Mouse (Mus musculus): Measurements from ENCODE around the gene Ces3b. TPM values are rescaled to one million over a fixed set of nuclear protein-coding genes. Genes with fewer than 3 reads are reported as not detected.
"Not testable (repeated sequence)": the region's sequence is repeated elsewhere in the genome, so short reads cannot be mapped to it uniquely, and the experiment has no call there.

Gene Ces3b
- not detected for total RNA-seq (2021)
- long read RNA-seq, experiment 1: 0 reads
- long read RNA-seq, experiment 2: 0 reads

GRCm38 (mm10) chr8:105083449-105084050 lies at the start of gene Ces3b:
TSS of gene Ces3b (plus strand) at chr8:105083753.
- no peak for DNase-seq (ENCODE audit: low spot score in 2 of 2)

DNA sequence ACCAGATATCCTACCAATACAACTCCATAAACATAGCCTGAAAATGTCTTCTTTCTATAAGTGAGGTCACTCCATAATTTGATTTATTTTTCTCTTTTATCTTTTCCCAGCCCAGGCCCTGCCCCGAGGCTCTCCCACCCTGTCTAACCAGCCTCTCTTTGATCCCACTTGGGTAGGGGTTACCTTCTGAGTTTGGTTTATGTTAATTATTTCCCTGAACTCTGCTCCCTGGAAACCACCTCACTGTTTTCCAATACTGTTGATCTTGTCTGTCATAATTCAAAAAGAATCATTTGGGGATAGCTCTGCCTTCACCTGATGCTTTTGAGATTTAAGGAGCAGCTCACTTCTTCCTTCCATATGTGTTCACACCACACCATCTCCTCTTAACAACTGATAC lies 40.0 kb upstream of the Ces3b start:
- no peak for DNase-seq (ENCODE audit: low spot score in 2 of 2)

DNA sequence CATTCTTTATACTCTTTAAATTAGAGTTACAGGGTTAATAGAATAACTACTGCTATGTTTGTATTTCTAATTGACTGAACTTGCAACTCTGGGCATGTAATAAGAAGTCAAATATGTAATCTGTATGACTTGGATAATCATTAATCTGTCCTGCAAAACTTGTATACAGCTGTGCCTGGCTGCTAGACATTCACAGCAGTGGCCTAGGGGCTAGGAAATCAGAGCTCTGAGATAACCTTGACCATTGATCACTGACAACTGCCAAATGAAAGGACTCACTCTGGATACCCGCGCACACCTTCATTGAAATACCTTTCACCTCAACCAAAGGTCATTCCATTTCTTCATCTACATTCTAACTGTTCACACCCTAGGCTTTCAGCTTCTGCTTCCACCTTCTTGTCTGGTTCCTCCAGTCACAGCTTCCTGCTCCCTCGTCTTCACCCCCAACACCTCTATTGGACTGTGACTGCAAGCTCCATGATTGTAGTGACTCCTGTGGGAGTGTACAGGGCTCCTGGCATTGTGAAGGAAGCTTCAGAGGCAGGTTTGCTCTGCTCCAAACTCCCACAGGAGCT lies 37.6 kb upstream of the Ces3b start:
- DNase-seq (ENCODE audit: low spot score in 2 of 2): no peak

DNA sequence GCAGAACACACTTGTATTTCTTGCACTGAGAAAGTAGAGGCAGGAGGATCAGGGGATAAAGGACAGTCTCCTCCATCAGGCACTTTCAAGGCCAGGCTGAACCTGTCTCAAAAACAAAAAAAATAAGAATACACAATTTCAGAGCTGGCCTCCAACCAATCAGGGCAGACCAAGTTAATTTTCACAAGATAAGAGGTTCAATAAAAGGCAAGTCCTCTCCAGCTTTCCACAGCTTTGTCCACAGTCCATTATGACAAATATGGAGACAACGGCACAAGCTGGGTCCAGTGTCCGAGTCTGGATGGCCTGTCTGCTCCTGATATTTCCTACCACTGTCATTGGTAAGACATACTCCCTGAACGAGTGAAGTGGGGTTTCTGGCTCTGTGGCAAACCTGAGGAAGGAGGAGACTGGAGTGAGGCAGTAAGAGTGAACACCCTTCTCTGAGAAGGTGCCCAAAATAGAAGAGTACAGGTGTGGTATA lies 35.1 kb upstream of the Ces3b start, which contains the start of gene Ces3a:
Gene Ces3a, plus strand, starts transcription at position 231 of the 484 bp plus-strand sequence.
- DNase-seq (ENCODE audit: low spot score in 2 of 2): no peak

GRCm38 (mm10) chr8:105056211-105056610 lies 27.3 kb upstream of the Ces3b start:
- no peak for DNase-seq (ENCODE audit: low spot score in 2 of 2)

- DNase-seq (ENCODE audit: low spot score in 2 of 2): no peak
Measured at GRCm38 (mm10) chr8:105060056-105060455, 23.5 kb upstream of the Ces3b start.

GRCm38 (mm10) chr8:105066761-105067160 lies 16.8 kb upstream of the Ces3b start:
- DNase-seq (ENCODE audit: low spot score in 2 of 2): peak in 1 of 2 experiments; percentile 2

GRCm38 (mm10) chr8:105067905-105068304 lies 15.6 kb upstream of the Ces3b start:
- not testable (repeated sequence) for DNase-seq (ENCODE audit: low spot score in 2 of 2)

GRCm38 (mm10) chr8:105068971-105069370 lies 14.6 kb upstream of the Ces3b start:
- DNase-seq (ENCODE audit: low spot score in 2 of 2): no peak

DNA sequence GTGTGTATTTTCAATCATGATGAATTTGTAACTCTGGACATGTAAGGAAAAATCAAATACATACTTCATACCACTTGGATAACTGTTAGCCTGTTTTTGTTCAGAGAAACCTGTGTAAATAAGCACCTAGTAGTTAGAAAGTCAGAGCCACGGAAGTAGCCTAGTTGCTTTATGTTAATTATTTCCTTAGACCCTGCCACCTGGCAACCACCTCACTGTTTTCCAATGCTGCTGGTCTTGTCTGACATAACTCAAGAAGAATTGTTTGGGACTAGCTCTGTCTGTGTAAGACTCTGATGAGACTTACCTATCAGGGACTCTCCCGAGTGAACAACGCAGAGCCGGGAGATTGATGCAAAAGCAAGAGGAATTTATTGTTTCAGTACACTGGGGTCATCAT lies 7.0 kb upstream of the Ces3b start:
- DNase-seq (ENCODE audit: low spot score in 2 of 2): no peak

GRCm38 (mm10) chr8:105077071-105077470 lies 6.5 kb upstream of the Ces3b start:
- DNase-seq (ENCODE audit: low spot score in 2 of 2): no peak

DNA sequence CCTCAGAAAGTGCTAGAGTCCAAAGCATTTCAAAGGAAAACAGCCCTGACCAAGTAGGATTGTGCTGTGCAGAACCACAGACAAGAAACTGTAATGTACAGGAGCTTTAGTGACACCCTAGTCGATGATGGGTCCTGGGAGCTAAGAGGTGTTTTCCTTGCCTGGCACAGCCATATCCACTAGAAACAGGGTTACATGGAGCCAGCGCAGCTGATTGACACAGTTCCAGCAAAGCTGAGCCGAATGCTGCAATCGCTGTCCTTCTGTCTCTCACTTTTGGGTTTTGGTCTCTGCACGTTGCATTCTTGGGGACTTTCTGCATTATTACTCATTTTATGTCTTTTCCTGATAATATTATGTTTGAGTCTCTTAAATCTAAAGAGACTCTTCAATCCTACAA lies 5.0 kb upstream of the Ces3b start:
- DNase-seq (ENCODE audit: low spot score in 2 of 2): no peak

DNA sequence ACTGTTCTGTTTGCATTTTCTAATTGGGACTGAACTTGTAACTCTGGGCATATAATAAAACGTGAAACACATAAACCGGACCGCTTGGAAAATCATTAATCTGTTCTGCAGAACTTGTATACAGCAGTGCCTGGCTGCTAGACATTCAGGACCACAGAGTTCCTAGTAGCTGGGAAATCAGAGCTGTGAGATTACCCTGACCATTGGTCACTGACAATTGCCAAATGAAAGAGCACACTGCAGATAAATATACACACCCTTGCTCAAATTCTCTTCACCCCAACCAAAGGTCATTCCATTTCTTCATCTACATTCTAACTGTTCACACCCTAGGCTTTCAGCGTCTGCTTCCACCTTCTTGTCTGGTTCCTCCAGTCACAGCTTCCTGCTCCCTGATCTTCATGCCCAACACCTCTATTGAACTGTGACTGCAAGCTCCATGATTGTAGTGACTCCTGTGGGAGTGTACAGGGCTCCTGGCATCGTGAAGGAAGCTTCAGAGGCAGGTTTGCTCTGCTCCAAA lies 2.7 kb upstream of the Ces3b start:
- DNase-seq (ENCODE audit: low spot score in 2 of 2): no peak

- DNase-seq (ENCODE audit: low spot score in 2 of 2): not testable (repeated sequence)
Measured at GRCm38 (mm10) chr8:105088166-105088565, 4.6 kb downstream of the Ces3b start.

DNA sequence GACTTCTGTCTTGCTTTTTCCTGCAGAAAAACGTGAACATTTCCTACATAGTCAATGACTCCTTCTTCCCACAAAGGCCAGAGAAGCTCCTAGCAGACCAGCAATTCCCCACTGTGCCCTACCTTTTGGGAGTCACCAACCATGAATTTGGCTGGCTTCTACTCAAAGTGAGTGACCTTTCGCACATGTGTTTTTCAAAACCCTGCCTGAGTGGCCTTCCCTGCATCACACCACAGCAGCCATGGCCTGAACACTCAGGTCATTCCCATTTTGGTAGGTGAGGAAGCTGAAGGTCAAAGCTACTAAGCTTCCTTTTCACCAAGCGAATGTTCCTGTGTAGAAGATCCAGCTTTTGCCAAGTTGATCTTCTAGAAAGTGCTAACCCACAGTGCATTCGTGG lies 5.0 kb downstream of the Ces3b start:
- no peak for DNase-seq (ENCODE audit: low spot score in 2 of 2)

GRCm38 (mm10) chr8:105093992-105094391 lies 10.4 kb downstream of the Ces3b start:
- no peak for DNase-seq (ENCODE audit: low spot score in 2 of 2)

DNA sequence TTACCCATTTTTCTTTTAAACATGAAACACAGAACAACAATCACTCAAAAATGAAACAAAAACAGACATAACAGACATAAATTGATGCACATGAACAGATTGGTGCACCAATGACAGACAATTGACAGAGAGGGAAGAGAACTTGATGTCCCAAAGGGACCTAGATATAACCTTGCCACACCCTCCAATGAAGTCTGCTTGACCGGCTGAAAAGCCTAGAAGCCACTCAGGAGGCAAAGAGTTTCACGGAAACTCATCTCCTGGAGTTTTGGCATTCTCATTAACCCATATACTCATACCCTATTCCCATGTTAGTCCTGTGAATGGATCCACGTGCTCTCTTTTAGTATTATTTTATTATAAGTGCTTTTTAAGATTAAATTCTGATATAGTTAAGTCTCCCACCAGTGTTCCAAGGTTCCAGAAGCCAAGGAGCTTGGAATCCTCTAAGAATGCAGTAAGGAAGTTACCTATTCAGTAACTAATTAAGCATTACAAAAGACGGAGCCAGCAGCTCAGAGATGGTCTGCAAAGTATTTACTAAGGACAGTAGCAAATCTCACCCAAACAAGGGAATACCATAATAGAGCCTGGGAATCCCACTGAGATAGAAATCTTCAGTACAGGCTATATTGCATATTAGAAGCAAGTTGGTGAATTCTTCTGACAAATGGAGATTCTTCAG lies 18.7 kb downstream of the Ces3b start:
- DNase-seq (ENCODE audit: low spot score in 2 of 2): not testable (repeated sequence)

GRCm38 (mm10) chr8:105103701-105104100 lies 20.1 kb downstream of the Ces3b start:
- not testable (repeated sequence) for DNase-seq (ENCODE audit: low spot score in 2 of 2)

DNA sequence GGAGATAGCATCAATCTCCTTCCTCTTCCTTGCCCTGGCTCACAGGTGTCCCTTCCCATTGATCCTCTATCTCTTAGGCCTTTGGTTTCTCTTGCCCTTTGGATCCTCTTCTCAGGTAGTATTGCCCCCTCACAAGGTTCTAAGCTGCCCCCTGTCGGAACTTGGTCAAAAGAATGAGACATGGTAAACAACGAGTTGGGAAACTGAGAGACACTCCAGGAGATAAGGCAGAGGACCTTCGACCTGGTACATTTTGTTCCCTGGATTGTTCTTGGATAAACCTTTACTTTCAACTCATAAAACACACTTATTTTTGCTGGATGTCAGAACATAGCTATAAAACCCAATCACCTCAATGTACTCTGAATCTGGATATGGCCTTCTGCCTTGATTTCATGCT lies 20.7 kb downstream of the Ces3b start:
- no peak for DNase-seq (ENCODE audit: low spot score in 2 of 2)

DNA sequence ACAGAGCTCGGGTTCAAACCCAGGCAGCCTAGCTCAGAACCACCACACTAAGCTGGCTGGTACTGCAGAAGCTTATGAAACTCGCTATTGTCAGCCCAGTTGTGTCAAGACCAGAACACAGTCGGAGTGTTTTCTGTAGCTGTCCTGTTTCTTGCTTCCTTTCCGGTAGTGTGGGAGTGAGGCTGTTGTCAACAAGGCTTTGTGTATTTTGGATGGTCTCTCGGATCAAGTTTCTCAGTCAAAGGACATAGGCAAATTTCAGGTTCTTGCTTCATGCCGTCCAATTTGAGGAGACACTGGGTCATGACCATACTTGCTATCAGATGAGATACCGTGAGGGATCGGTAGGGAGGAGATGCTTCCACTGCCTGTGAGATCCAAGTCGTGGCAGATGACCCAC lies 46.3 kb downstream of the Ces3b start:
- DNase-seq (ENCODE audit: low spot score in 2 of 2): no peak

DNA sequence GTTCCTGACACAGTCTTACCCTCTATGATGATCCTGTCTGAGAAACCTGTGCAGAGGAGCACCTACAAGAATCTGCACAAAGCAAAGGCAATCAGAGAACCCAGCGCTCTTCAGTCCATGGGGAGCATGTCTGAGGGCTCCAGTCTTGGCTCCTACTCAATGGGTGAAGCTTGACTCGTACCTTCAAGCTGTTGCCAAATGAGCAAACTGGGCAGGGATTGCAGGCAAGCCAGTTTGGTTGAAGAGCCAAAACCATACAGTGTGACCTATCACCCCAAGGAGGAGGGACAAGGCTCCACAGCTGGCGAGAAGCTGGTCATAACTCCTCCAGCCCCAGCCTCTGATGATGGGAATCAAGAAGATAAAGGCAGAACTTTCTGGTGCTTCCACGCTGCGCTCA lies 48.0 kb downstream of the Ces3b start, which contains the start of gene Ces4a:
Gene Ces4a, plus strand, starts transcription at position 292 of the 400 bp plus-strand sequence.
- no peak for DNase-seq (ENCODE audit: low spot score in 2 of 2)

GRCm38 (mm10) chr8:105138423-105138822 lies 54.9 kb downstream of the Ces3b start:
- peak; percentile 38 to 68 for DNase-seq (ENCODE audit: low spot score in 2 of 2)

All from left cerebral cortex, adult 18-20 months (tissue).